ENCODE assay signal across 15 mouse cellular contexts in the genomic region with DNA sequence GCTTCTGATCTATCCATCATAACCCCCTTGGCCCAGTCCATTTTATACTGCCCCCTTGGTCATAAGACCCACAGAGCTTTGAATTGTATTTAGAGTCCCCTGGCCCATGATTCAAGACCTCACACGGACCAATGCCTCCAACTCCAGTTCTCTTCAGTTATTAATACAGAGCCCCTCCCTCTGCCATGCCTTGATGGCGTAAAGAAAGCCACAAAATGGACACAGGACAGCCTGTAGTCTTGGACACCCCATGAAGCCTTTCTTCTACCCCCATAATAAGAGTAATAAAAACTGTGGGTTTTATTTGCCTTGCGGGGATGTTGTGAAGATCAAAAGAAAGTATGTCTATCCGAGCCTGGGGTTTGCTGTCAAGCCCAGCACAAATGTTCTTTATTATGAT. TPM values are rescaled to one million over a fixed set of nuclear protein-coding genes. Genes with fewer than 3 reads are reported as not detected.
DNase-seq lines count a peak whose midpoint lies in the region; ATAC-seq and TF ChIP-seq lines count a peak whose summit lies in the region.
"Had no signal": no experiment of that assay in that cellular context is flagged by ENCODE, and none has a peak within 500 bp of the region (broad histone marks: within the 10 kb centered on the region; RNA-seq: fewer than 3 reads in every experiment).

No protein-coding gene starts in this region.

- no peaks in the 10 kb centered on the region for H3K36me3 ChIP-seq in kidney, embryonic 15.5 days
- no peaks in the 10 kb centered on the region for H3K36me3 ChIP-seq in lung, postnatal 0 days (ENCODE audit: insufficient read depth, low read length)
- H3K36me3 ChIP-seq in stomach, embryonic 16.5 days (ENCODE audit: control insufficient read depth, insufficient read depth, low read length): no peaks in the 10 kb centered on the region
- H3K36me3 ChIP-seq: embryonic facial prominence, embryonic 13.5 days had no signal

- H3K4me3 ChIP-seq in kidney, embryonic 15.5 days (replicated peaks): no peak overlapping the region
- no peak overlapping the region for H3K4me3 ChIP-seq in lung, postnatal 0 days (ENCODE audit: low read depth, low read length)
- H3K4me3 ChIP-seq in stomach, embryonic 16.5 days (replicated peaks; ENCODE audit: low read length): no peak overlapping the region
- H3K4me3 ChIP-seq: embryonic facial prominence, embryonic 13.5 days; megakaryocyte, embryonic 14.5 days had no signal

- ATAC-seq in kidney, embryonic 15.5 days (replicated peaks; ENCODE audit: low FRiP score): no peak
- ATAC-seq in lung, postnatal 0 days: no peak
- ATAC-seq in stomach, embryonic 16.5 days (ENCODE audit: insufficient read depth, low FRiP score): no peak
- ATAC-seq: forebrain, embryonic 14.5 days; Patski had no signal

- intact Hi-C loops in heart, postnatal 10 days (cut with DNase I): loop anchor here (2.0 kb wide), 3 partner anchors 17 to 63 kb away; no protein-coding TSS in a partner anchor

- H3K4me1 ChIP-seq in kidney, embryonic 15.5 days: peaks cover 17% of the 10 kb centered on the region
- peaks cover 31% of the 10 kb centered on the region; the same call in 1 of the 2 replicates for H3K4me1 ChIP-seq in lung, postnatal 0 days (ENCODE audit: insufficient read depth, low read depth, low read length)
- peaks cover 13% of the 10 kb centered on the region for H3K4me1 ChIP-seq in stomach, embryonic 16.5 days (ENCODE audit: control insufficient read depth, insufficient read depth, low read length)

- H3K4me2 ChIP-seq in kidney, embryonic 15.5 days: no peak overlapping the region
- H3K4me2 ChIP-seq in lung, postnatal 0 days (replicated peaks; ENCODE audit: low read depth, low read length): no peak overlapping the region
- H3K4me2 ChIP-seq in stomach, embryonic 16.5 days (ENCODE audit: low read depth, low read length): no peak overlapping the region
- H3K4me2 ChIP-seq: embryonic facial prominence, embryonic 13.5 days had no signal

- H3K27me3 ChIP-seq in kidney, embryonic 15.5 days: no peaks in the 10 kb centered on the region
- H3K27me3 ChIP-seq in lung, postnatal 0 days (replicated peaks; ENCODE audit: insufficient read depth, low read length): no peaks in the 10 kb centered on the region
- H3K27me3 ChIP-seq in stomach, embryonic 16.5 days (ENCODE audit: control insufficient read depth, insufficient read depth, low read length): no peaks in the 10 kb centered on the region
- H3K27me3 ChIP-seq: embryonic facial prominence, embryonic 13.5 days; Patski had no signal

- no peak for TF ChIP-seq EP300 in lung, postnatal 0 days (IDR thresholded peaks at IDR 0.05)

- H3K9me3 ChIP-seq in kidney, embryonic 15.5 days (replicated peaks): no peaks in the 10 kb centered on the region
- no peaks in the 10 kb centered on the region for H3K9me3 ChIP-seq in lung, postnatal 0 days (ENCODE audit: low read length)
- H3K9me3 ChIP-seq in stomach, embryonic 16.5 days (replicated peaks; ENCODE audit: control insufficient read depth, low read length): no peaks in the 10 kb centered on the region
- H3K9me3 ChIP-seq: embryonic facial prominence, embryonic 13.5 days; megakaryocyte, embryonic 14.5 days had no signal

- TF ChIP-seq CTCF in lung, postnatal 0 days (IDR thresholded peaks at IDR 0.05): no peak

- H3K9ac ChIP-seq in kidney, embryonic 15.5 days: no peak overlapping the region
- no peak overlapping the region for H3K9ac ChIP-seq in lung, postnatal 0 days (replicated peaks; ENCODE audit: low read depth)
- H3K9ac ChIP-seq in stomach, embryonic 16.5 days (ENCODE audit: low read length): no peak overlapping the region
- H3K9ac ChIP-seq: embryonic facial prominence, embryonic 13.5 days; liver, embryonic 14.5 days had no signal

- WGBS in kidney, embryonic 15.5 days: 62% methylated on average over 4 of the region's 4 CpGs
- WGBS in lung, postnatal 0 days: 58% methylated on average over 4 of the region's 4 CpGs
- 73% methylated on average over 4 of the region's 4 CpGs for WGBS in stomach, embryonic 16.5 days

- peak; percentile 94 for DNase-seq in heart, adult 11 months
- DNase-seq in heart, postnatal 10 days: no peak
- no peak for DNase-seq in kidney, postnatal 36 days
- DNase-seq in lung, postnatal 0 days (ENCODE audit: low spot score): no peak
- no peak for DNase-seq in lung, postnatal 4 days
- DNase-seq in frontal cortex, postnatal 14 days (ENCODE audit: low spot score in 2 of 2): no peak
- DNase-seq: cerebellum, adult 11 months; thymus, postnatal 14 days had no signal

- peak overlapping the region; percentile 87 for H3K27ac ChIP-seq in kidney, embryonic 15.5 days
- peak overlapping the region; percentile 85 for H3K27ac ChIP-seq in lung, postnatal 0 days (ENCODE audit: low read length)
- H3K27ac ChIP-seq in stomach, embryonic 16.5 days (ENCODE audit: low read length): peak overlapping the region; percentile 43; the same call in 1 of the 2 replicates
- H3K27ac ChIP-seq: liver, embryonic 14.5 days had no signal

RNA-seq across cellular contexts. Expression of gene Snrk, which starts 33.4 kb away (rescaled TPM):
- 100 to 1,000 TPM; 133 to 167 TPM for total RNA-seq in heart, postnatal 10 days (2021)
- polyA plus RNA-seq in kidney, embryonic 15.5 days (2015; fragmentation: Nextera tagmentation; extraction: Ambion mirVana): 59.8 and 62.7 TPM in 2 replicates
- 93.6 and 100 TPM in 2 replicates for polyA plus RNA-seq in lung, postnatal 0 days (2015; fragmentation: Nextera tagmentation; extraction: Ambion mirVana)
- 46.7 and 52.9 TPM in 2 replicates for polyA plus RNA-seq in stomach, embryonic 16.5 days (2015; fragmentation: Nextera tagmentation; extraction: Ambion mirVana)
